Mouse (Mus musculus) ES-CJ7 (cell line): ENCODE measurements around the gene Upk1b.
"Not testable (repeated sequence)": the region's sequence is repeated elsewhere in the genome, so short reads cannot be mapped to it uniquely, and the experiment has no call there.

Experiments
- DNase-seq: peaks from one replicate; pipeline ENCODE4 v3.0.0; 2011; ENCODE audit warnings: low read depth, low spot score

The Upk1b gene

GRCm38 (mm10) chr16:38800091-38800490 lies at the start of gene Upk1b:
TSS of gene Upk1b (minus strand) at chr16:38800328.
- DNase-seq = peak; percentile 9

- no peak for DNase-seq
Observed at GRCm38 (mm10) chr16:38828649-38829048, 28.5 kb upstream of the Upk1b start, which contains the start of gene 4930435E12Rik. TSS of gene 4930435E12Rik (minus strand) at chr16:38828749.

GRCm38 (mm10) chr16:38812521-38812920 lies 12.4 kb upstream of the Upk1b start:
- DNase-seq = peak; percentile 74

GRCm38 (mm10) chr16:38810196-38810595 lies 10.1 kb upstream of the Upk1b start:
- DNase-seq = no peak

GRCm38 (mm10) chr16:38807796-38808195 lies 7.7 kb upstream of the Upk1b start:
- DNase-seq = not testable (repeated sequence)

- DNase-seq = no peak
Observed at GRCm38 (mm10) chr16:38798957-38799450, 1.1 kb downstream of the Upk1b start.

GRCm38 (mm10) chr16:38793120-38793519 lies 7.0 kb downstream of the Upk1b start:
- DNase-seq = no peak

- no peak for DNase-seq
Observed at GRCm38 (mm10) chr16:38789966-38790365, 10.2 kb downstream of the Upk1b start.

- DNase-seq = no peak
Observed at GRCm38 (mm10) chr16:38789016-38789415, 11.1 kb downstream of the Upk1b start.

GRCm38 (mm10) chr16:38785301-38785700 lies 14.8 kb downstream of the Upk1b start:
- DNase-seq = no peak

GRCm38 (mm10) chr16:38782524-38783067 lies 17.5 kb downstream of the Upk1b start:
- no peak for DNase-seq

- no peak for DNase-seq
Observed at GRCm38 (mm10) chr16:38781946-38782345, 18.2 kb downstream of the Upk1b start.

GRCm38 (mm10) chr16:38780960-38781572 lies 19.1 kb downstream of the Upk1b start:
- no peak for DNase-seq

GRCm38 (mm10) chr16:38776342-38776741 lies 23.8 kb downstream of the Upk1b start:
- DNase-seq = peak; percentile 35

GRCm38 (mm10) chr16:38774964-38775746 lies 25.0 kb downstream of the Upk1b start:
- no peak for DNase-seq

- DNase-seq = no peak
Observed at GRCm38 (mm10) chr16:38772906-38773496, 27.1 kb downstream of the Upk1b start.

- no peak for DNase-seq
Observed at GRCm38 (mm10) chr16:38771145-38771544, 29.0 kb downstream of the Upk1b start.

GRCm38 (mm10) chr16:38769529-38769928 lies 30.6 kb downstream of the Upk1b start:
- no peak for DNase-seq

GRCm38 (mm10) chr16:38768386-38768785 lies 31.7 kb downstream of the Upk1b start:
- DNase-seq = no peak

- DNase-seq = no peak
Observed at GRCm38 (mm10) chr16:38767761-38768160, 32.4 kb downstream of the Upk1b start.

- DNase-seq = no peak
Observed at GRCm38 (mm10) chr16:38766671-38767070, 33.5 kb downstream of the Upk1b start.

GRCm38 (mm10) chr16:38763508-38763907 lies 36.6 kb downstream of the Upk1b start:
- DNase-seq = no peak
